Mouse (Mus musculus) ES-E14 (cell line): ENCODE measurements at regions not wholly inside any gene's neighbourhood (a gene's known extent, or its start where the extent isn't known, plus 50 kb on each side); places are given as distances from the start of the nearest gene placed in this dataset.

ENCODE experiments used
- DNase-seq: peaks from one replicate; pipeline ENCODE4 v3.0.0-alpha.2; 2013; ENCODE audit warnings: low read depth, low spot score
- H3K27ac ChIP-seq: 2 replicates; pipeline ENCODE4 v1.5.1; 2012; ENCODE audit warnings: low read depth, mild to moderate bottlenecking, low read length, moderate library complexity, mixed read lengths; ENCODE audit not compliant: poor library complexity, insufficient read depth, severe bottlenecking
- H3K36me3 ChIP-seq: 2 replicates; pipeline ENCODE4 v1.6.1; 2012; ENCODE audit warnings: mild to moderate bottlenecking, low read length, moderate library complexity, mixed read lengths; ENCODE audit not compliant: control insufficient read depth, poor library complexity, insufficient read depth, severe bottlenecking
- H3K4me1 ChIP-seq, 2 experiments: fragments of 150-350 bp in 1 of 2; sonication (generic) in 1 of 2; 2 replicates each; pipeline ENCODE4 v1.6.1; 2012; ENCODE audit warnings: low read length in 2 of 2, mild to moderate bottlenecking in 1 of 2, mixed read lengths in 1 of 2; ENCODE audit not compliant: control insufficient read depth in 2 of 2, insufficient read depth in 2 of 2, poor library complexity in 1 of 2
- H3K4me3 ChIP-seq, 2 experiments: fragments of 150-350 bp in 1 of 2; sonication (generic) in 1 of 2; 2 replicates each; pipeline ENCODE4 v1.5.1; 2012; ENCODE audit warnings: low read length in 2 of 2, low read depth in 1 of 2, mild to moderate bottlenecking in 1 of 2, mixed read lengths in 1 of 2; ENCODE audit not compliant: insufficient read depth in 1 of 2, poor library complexity in 1 of 2, severe bottlenecking in 1 of 2
- H3K9ac ChIP-seq: 2 replicates; pipeline ENCODE4 v1.6.1; 2012; ENCODE audit warnings: low read depth, mild to moderate bottlenecking, low read length, mixed read lengths; ENCODE audit not compliant: poor library complexity, insufficient read depth, severe bottlenecking
- H3K9me3 ChIP-seq: fragments of 150-350 bp; sonication (generic); 2 replicates; pipeline ENCODE4 v1.6.1; 2012; ENCODE audit warnings: low read depth, mild to moderate bottlenecking, low read length; ENCODE audit not compliant: control insufficient read depth, insufficient read depth
- CHD2 ChIP-seq: IDR thresholded peaks from 2 replicates; pipeline ENCODE4 v1.6.1; 2014; ENCODE audit warnings: mild to moderate bottlenecking, low read depth, low read length, inconsistent platforms
- HCFC1 ChIP-seq: IDR thresholded peaks from 2 replicates; pipeline ENCODE4 v1.6.1; 2012; ENCODE audit warnings: low read length, inconsistent platforms, borderline replicate concordance; ENCODE audit not compliant: insufficient read depth
- MAFK ChIP-seq: IDR thresholded peaks from 2 replicates; pipeline ENCODE4 v1.6.1; 2014; ENCODE audit warnings: mild to moderate bottlenecking, low read depth, low read length, inconsistent platforms; ENCODE audit not compliant: insufficient read depth
- ZC3H11A ChIP-seq: IDR thresholded peaks from 2 replicates; pipeline ENCODE4 v1.6.1; 2012; ENCODE audit warnings: low read depth, mild to moderate bottlenecking, inconsistent platforms, low read length, borderline replicate concordance
- ZNF384 ChIP-seq: IDR thresholded peaks from 2 replicates; pipeline ENCODE4 v1.6.1; 2012; ENCODE audit warnings: low read depth, low read length, inconsistent platforms
- in situ Hi-C, 2 experiments: fragments of 600-800 bp; cut with MboI; formaldehyde crosslinking; loops; one replicate each; pipeline ENCODE4 v1.15.1; 2025; ENCODE audit warnings: low sequenced_read_pairs in 2 of 2, inconsistent platforms in 1 of 2; ENCODE audit not compliant: unreplicated experiment in 2 of 2

DNA sequence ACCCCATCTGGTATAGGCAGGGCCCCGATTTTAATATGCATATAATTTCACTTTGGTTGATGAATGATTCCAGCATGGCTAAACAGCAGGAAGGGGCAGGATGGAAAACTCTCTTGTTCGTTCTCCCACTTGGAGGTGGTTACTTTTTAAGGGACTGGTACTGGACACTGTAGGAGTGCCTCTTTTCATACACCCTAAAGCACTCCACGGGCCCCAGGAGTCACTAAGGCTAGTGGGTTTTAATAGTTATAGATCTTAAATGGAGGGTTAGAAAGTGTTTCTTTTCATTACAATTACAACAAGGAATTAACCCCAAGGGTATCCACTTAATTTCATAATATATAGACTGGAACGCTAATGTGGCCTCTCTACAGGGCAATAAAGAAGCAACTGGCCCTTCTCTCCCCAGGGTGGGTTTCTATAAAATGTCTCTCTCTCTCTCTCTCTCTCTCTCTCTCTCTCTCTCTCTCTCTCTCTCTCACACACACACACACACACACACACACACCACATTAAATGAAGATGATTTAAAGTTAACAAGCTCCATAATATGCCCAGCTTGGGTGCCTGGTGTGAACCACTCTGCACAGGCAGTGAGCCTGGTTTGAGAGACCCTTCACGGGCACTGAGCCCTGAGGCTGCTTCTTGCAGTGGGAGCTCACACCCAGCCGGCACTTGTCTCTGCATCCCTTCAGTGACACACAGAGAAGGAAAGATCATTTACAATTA lies 261.7 kb downstream of the Adgrl2 start:
- Histone ChIP-seq H3K9ac (no peak overlapping the region), H3K4me3 (no peak overlapping the region), H3K36me3 (no peaks in the 10 kb centered on the region), H3K9me3 (no peaks in the 10 kb centered on the region), H3K4me1 (no peaks in the 10 kb centered on the region), H3K27ac (no peak overlapping the region)
- in situ Hi-C loops = no loop called here
- TF ChIP-seq MAFK (no peak), HCFC1 (no peak)
- no peak for DNase-seq

DNA sequence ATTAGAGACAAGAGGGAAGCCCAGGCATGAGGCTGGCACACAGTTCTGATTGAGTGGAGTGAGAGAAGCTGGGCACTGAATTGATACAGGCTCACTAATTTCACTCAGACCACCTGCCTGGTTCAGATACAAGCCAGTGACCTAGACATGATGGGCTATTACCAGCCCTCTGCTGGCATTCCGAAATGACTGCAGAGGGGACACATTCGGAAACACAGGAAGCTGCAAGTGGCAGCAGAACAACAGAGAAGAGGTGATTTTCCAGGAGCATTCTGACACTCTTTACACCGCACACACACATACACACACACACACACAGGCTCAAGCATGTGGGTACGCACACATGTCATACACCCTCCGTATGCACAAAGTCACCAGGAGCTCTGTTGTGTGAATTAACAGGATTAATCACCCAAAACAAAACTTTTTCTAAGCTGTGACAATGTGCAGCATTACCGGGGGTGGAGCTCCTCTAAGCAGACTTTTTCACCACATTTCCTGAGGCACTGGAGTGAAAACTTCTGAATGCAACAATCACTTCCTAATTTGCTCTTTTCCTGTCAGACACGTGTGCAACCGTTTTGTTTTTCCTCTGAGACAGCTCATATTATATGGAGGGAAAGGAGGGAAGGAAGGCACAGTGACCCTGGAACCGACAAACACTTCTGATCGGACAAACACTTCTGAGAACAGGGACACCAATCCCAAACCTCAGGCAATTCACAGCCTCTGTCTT lies 263.6 kb downstream of the Adgrl2 start:
- H3K4me1 ChIP-seq = no peaks in the 10 kb centered on the region
- H3K9ac ChIP-seq = no peak overlapping the region
- H3K36me3 ChIP-seq = no peaks in the 10 kb centered on the region
- no peak overlapping the region for H3K27ac ChIP-seq
- no peaks in the 10 kb centered on the region for H3K9me3 ChIP-seq
- no peak overlapping the region for H3K4me3 ChIP-seq
- no peak for TF ChIP-seq CHD2
- no peak for TF ChIP-seq ZC3H11A
- TF ChIP-seq HCFC1 = no peak
- TF ChIP-seq ZNF384 = no peak
- DNase-seq = no peak
- in situ Hi-C loops = no loop called here

DNA sequence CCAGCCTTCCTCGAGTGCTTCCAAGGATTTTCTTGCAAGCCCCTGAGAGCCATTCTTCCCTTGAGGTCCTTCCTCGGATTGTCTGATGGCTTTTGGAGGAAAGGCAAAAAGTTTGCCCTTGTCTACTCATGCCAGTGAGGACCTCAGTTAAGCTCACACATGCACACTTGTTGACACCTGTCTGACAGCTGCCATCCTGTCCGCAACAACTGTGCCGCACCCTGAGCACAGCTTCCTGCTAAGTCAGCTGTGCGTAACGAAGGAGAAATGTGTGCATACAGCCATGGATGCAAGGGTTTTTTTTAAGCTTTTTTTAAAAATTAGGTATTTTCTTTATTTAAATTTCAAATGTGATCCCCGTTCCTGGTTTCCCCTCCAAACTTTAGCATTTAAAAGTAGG lies 293.8 kb downstream of the Adgrl2 start:
- H3K27ac ChIP-seq = no peak overlapping the region
- no peak overlapping the region for H3K4me3 ChIP-seq
- no peak for TF ChIP-seq MAFK
- TF ChIP-seq CHD2 = no peak
- H3K4me1 ChIP-seq = no peaks in the 10 kb centered on the region
- H3K9me3 ChIP-seq = no peaks in the 10 kb centered on the region
- H3K36me3 ChIP-seq = no peaks in the 10 kb centered on the region
- in situ Hi-C loops = no loop called here
- no peak overlapping the region for H3K9ac ChIP-seq
- DNase-seq = no peak

DNA sequence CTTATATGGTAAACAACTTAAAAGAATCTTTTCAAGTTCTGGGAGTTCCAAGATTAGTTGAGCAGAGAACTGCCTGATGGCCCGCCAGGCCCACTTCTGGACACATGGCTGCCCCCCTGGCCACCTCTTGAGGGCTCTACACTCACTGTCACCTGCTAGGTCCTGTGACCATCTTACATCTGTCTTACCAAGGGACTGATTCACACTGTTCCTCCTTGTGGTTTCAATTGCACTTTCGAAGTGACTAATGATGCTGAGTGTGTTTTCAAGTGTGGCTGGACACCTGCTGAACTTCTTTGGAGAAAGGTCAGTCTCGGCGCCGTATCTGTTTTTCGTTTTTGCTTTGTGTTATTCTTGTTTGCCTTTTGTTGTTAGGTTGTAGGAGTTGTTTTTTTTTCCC lies 294.9 kb downstream of the Adgrl2 start:
- Histone ChIP-seq H3K9ac (no peak overlapping the region), H3K4me1 (no peaks in the 10 kb centered on the region), H3K36me3 (no peaks in the 10 kb centered on the region), H3K9me3 (no peaks in the 10 kb centered on the region), H3K4me3 (no peak overlapping the region), H3K27ac (no peak overlapping the region)
- no peak for DNase-seq
- TF ChIP-seq HCFC1 = no peak
- TF ChIP-seq ZC3H11A = no peak
- TF ChIP-seq MAFK = no peak
- TF ChIP-seq ZNF384 = no peak
- TF ChIP-seq CHD2 = no peak
- in situ Hi-C loops = no loop called here

DNA sequence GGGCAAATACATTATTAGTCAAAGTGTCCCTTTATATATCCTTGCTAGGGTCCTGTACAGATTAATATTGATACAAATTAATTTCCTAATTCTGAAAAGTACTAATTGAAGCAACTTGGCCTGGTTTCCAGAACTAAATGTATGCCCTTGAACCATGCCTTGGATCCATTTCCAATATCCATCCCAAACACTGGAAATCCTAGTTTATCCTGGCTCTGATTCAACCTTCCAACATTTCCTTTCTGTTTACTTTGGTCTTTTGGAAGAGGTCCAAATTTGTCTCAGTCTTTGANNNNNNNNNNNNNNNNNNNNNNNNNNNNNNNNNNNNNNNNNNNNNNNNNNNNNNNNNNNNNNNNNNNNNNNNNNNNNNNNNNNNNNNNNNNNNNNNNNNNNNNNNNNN lies 307.2 kb downstream of the Adgrl2 start:
- H3K9ac ChIP-seq = no peak overlapping the region
- in situ Hi-C loops = no loop called here
- DNase-seq = no peak
- H3K4me1 ChIP-seq = peaks cover 3 to 6% of the 10 kb centered on the region in 2 experiments; a peak in 2 of 4 replicates
- no peak for TF ChIP-seq HCFC1
- no peak for TF ChIP-seq ZNF384
- no peak for TF ChIP-seq ZC3H11A
- no peak for TF ChIP-seq CHD2
- no peak for TF ChIP-seq MAFK
- H3K27ac ChIP-seq = no peak overlapping the region
- H3K9me3 ChIP-seq = no peaks in the 10 kb centered on the region
- H3K4me3 ChIP-seq = no peak overlapping the region
- no peaks in the 10 kb centered on the region for H3K36me3 ChIP-seq
